9 mouse cellular contexts compared by ENCODE assay signal in genomic region chr1:157537636-157538035, GRCm38 (mm10). TPM values are rescaled to one million over a fixed set of nuclear protein-coding genes. Genes with fewer than 3 reads are reported as not detected.
DNase-seq lines count a peak whose midpoint lies in the region; ATAC-seq and TF ChIP-seq lines count a peak whose summit lies in the region.
"Had no signal": no experiment of that assay in that cellular context is flagged by ENCODE, and none has a peak within 500 bp of the region (broad histone marks: within the 10 kb centered on the region; RNA-seq: fewer than 3 reads in every experiment).

No protein-coding gene starts in this region.

- no peaks in the 10 kb centered on the region for H3K9me3 ChIP-seq in hindbrain, embryonic 14.5 days (ENCODE audit: control insufficient read depth, low read length)
- no peaks in the 10 kb centered on the region for H3K9me3 ChIP-seq in forebrain, embryonic 15.5 days
- H3K9me3 ChIP-seq: heart, embryonic 12.5 days had no signal

- no peaks in the 10 kb centered on the region for H3K36me3 ChIP-seq in splenic B cell, adult 2 months (ENCODE audit: control insufficient read depth, insufficient read depth, low read length, poor library complexity, severe bottlenecking)
- H3K36me3 ChIP-seq in hindbrain, embryonic 14.5 days (replicated peaks; ENCODE audit: control insufficient read depth, insufficient read depth): no peaks in the 10 kb centered on the region
- H3K36me3 ChIP-seq in forebrain, embryonic 15.5 days: no peaks in the 10 kb centered on the region
- H3K36me3 ChIP-seq: heart, embryonic 12.5 days had no signal

- H3K9ac ChIP-seq in hindbrain, embryonic 14.5 days: no peak overlapping the region
- no peak overlapping the region for H3K9ac ChIP-seq in forebrain, embryonic 15.5 days (replicated peaks)
- H3K9ac ChIP-seq: heart, embryonic 12.5 days had no signal

- intact Hi-C loops in left cerebral cortex, adult 2 months (cut with DNase I): loop anchor here (2.0 to 5.0 kb wide), 2 partner anchors 125 to 240 kb away; partner anchors contain the start of gene Rasal2
- intact Hi-C loops in left cerebral cortex, postnatal 25 days (cut with DNase I): loop anchor here (5.0 to 10.0 kb wide), 4 partner anchors 65 to 623 kb away; partner anchors contain the start of gene Rasal2

- no peaks in the 10 kb centered on the region; the same call in 1 of the 2 replicates for H3K4me1 ChIP-seq in hindbrain, embryonic 14.5 days (replicated peaks; ENCODE audit: control insufficient read depth, insufficient read depth, low read length)
- peaks cover 10% of the 10 kb centered on the region for H3K4me1 ChIP-seq in forebrain, embryonic 15.5 days
- H3K4me1 ChIP-seq: heart, embryonic 12.5 days had no signal

- DNase-seq in CD4-positive, CD25-positive, alpha-beta regulatory T cell, adult 2 months (ENCODE audit: low read depth, low spot score): peak; percentile 32
- peak in 1 of 2 experiments; percentile 40 for DNase-seq in left cerebral cortex, adult 2 months (ENCODE audit: extremely low spot score in 1 of 2, low spot score in 2 of 2)
- DNase-seq in left cerebral cortex, postnatal 25 days (ENCODE audit: low spot score in 2 of 2): no peak
- DNase-seq in c-Kit-positive CD71-positive TER-119-positive erythroid progenitor cells, embryonic 14.5 days (ENCODE audit: low spot score): peak; percentile 11
- DNase-seq in splenic B cell, adult 2 months (ENCODE audit: low read depth, low spot score): peak; percentile 31
- no peak for DNase-seq in hindbrain, embryonic 14.5 days (ENCODE audit: low spot score)

- peak; percentile 53 for TF ChIP-seq CTCF in left cerebral cortex, adult 2 months (IDR thresholded peaks at IDR 0.05)

- no peak for ATAC-seq in CD4-positive, CD25-positive, alpha-beta regulatory T cell, adult 4 months
- no peak for ATAC-seq in hindbrain, embryonic 14.5 days (ENCODE audit: low FRiP score)
- no peak for ATAC-seq in forebrain, embryonic 15.5 days (replicated peaks)

- no peaks in the 10 kb centered on the region; the same call in 1 of the 2 replicates for H3K27me3 ChIP-seq in splenic B cell, adult 2 months (ENCODE audit: control insufficient read depth, insufficient read depth, low read length, poor library complexity, severe bottlenecking)
- H3K27me3 ChIP-seq in hindbrain, embryonic 14.5 days (ENCODE audit: control insufficient read depth, insufficient read depth, low read length): no peaks in the 10 kb centered on the region
- no peaks in the 10 kb centered on the region for H3K27me3 ChIP-seq in forebrain, embryonic 15.5 days
- H3K27me3 ChIP-seq: heart, embryonic 12.5 days had no signal

- WGBS in hindbrain, embryonic 14.5 days: 87% methylated on average over 5 of the region's 5 CpGs
- WGBS in forebrain, embryonic 15.5 days: 82% methylated on average over 5 of the region's 5 CpGs

- no peak overlapping the region for H3K27ac ChIP-seq in left cerebral cortex, adult 2 months
- no peak overlapping the region for H3K27ac ChIP-seq in hindbrain, embryonic 14.5 days
- H3K27ac ChIP-seq in forebrain, embryonic 15.5 days (replicated peaks): no peak overlapping the region

- H3K4me3 ChIP-seq in left cerebral cortex, adult 2 months: no peak overlapping the region
- H3K4me3 ChIP-seq in hindbrain, embryonic 14.5 days (replicated peaks; ENCODE audit: low read length): no peak overlapping the region
- no peak overlapping the region for H3K4me3 ChIP-seq in forebrain, embryonic 15.5 days
- H3K4me3 ChIP-seq: heart, embryonic 12.5 days had no signal

- H3K4me2 ChIP-seq in hindbrain, embryonic 14.5 days (replicated peaks): no peak overlapping the region
- no peak overlapping the region for H3K4me2 ChIP-seq in forebrain, embryonic 15.5 days (replicated peaks)
- H3K4me2 ChIP-seq: heart, embryonic 12.5 days had no signal

RNA-seq across cellular contexts. Expression of gene Sec16b, which starts 31.1 kb away (rescaled TPM):
- 1 to 10 TPM; 1.2 to 1.6 TPM for polyA plus RNA-seq in CD4-positive, CD25-positive, alpha-beta regulatory T cell, adult 4 months (2017; shearing (Covaris generic))
- total RNA-seq in left cerebral cortex, adult 2 months (2021): 1 to 10 TPM; 1.4 TPM
- 1 to 10 TPM; 1.2 to 1.4 TPM for total RNA-seq in left cerebral cortex, postnatal 25 days (2021)
- polyA plus RNA-seq in hindbrain, embryonic 14.5 days (2014; fragmentation: Nextera tagmentation; extraction: Ambion mirVana): 0.60 and 0.79 TPM in 2 replicates
- polyA plus RNA-seq in forebrain, embryonic 15.5 days (2015; fragmentation: Nextera tagmentation; extraction: Ambion mirVana): 0.34 and 0.38 TPM in 2 replicates

Comparison
In these comparisons a context has a peak if more than half of its experiments do, and no peak if none do; other contexts are left out.
1. DNase-seq: peak in CD4-positive, CD25-positive, alpha-beta regulatory T cell, adult 2 months (single experiment), c-Kit-positive CD71-positive TER-119-positive erythroid progenitor cells, embryonic 14.5 days (single experiment) and splenic B cell, adult 2 months (single experiment); none in left cerebral cortex, postnatal 25 days (0 of 2) and hindbrain, embryonic 14.5 days (single experiment).